In the genomic region with DNA sequence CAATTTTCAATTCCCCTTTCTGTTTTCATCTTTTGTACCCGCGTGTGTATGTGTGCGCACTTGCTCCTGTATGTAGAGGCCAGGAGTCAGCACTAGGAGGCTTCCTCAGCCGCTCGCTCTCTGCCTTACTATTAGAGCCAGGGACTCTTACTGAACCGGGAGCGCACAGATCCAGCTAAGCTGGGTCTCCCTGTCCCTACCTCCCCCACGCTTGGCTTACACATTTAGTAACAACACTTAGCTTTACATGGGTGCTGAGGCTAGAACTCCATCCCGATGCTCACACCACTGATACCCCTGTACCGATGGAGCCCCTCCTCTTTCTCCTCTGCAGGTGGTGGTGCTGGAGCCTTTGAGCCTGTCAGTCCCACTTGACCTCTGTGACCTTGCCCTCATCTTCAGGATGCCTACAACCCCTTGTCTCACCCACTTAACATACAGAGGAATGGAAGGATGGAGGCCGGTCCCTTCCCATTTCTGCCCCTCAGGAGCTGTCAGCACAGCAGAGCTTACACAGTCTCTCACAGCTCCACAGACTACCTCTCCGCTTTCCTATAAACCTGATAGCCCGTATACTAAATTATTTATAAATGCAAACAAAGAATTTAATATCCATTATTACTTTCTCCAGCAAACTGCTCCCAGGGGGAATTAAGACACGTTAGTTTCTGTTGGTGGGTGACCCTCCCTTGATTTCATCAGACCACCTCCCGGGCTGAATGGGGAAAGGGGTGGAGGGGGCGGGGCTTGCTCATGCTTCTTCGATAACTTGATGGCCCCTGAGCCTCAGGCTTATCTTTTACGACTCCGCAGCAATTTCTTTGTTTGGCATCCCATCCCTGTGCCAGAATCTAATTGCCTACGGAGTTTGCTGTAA, we compare ENCODE assay signal across 10 mouse cellular contexts. TPM values are rescaled to one million over a fixed set of nuclear protein-coding genes. Genes with fewer than 3 reads are reported as not detected.
A peak's percentile ranks its signal among the peaks of the same experiment; 100 is the strongest.
DNase-seq lines count a peak whose midpoint lies in the region; ATAC-seq and TF ChIP-seq lines count a peak whose summit lies in the region.
"Had no signal": no experiment of that assay in that cellular context is flagged by ENCODE, and none has a peak within 500 bp of the region (broad histone marks: within the 10 kb centered on the region; RNA-seq: fewer than 3 reads in every experiment).

No protein-coding gene starts in this region.

- DNase-seq in kidney, adult 2 months: no peak
- no peak for DNase-seq in forebrain, embryonic 10.5 days (ENCODE audit: extremely low spot score, low spot score)
- DNase-seq in limb, embryonic 10.5 days (ENCODE audit: low spot score): no peak
- no peak for DNase-seq in cerebellum, adult 9-11 months
- no peak for DNase-seq in frontal cortex, postnatal 10 days (ENCODE audit: low spot score in 2 of 2)
- no peak for DNase-seq in retina, embryonic 14.5 days (ENCODE audit: low spot score)

- TF ChIP-seq CTCF in kidney, adult 2 months (conservative IDR thresholded peaks at IDR 0.05; ENCODE audit: insufficient read depth, insufficient read length, low read depth, low read length): no peak

- WGBS in kidney, embryonic 15.5 days: 39% methylated on average over 20 of the region's 20 CpGs
- WGBS in kidney, adult 2 months: 41% methylated on average over 20 of the region's 20 CpGs
- WGBS in forebrain, embryonic 10.5 days: 38% methylated on average over 20 of the region's 20 CpGs
- WGBS in limb, embryonic 10.5 days: 41% methylated on average over 20 of the region's 20 CpGs
- 35% methylated on average over 20 of the region's 20 CpGs for WGBS in neural tube, embryonic 14.5 days

- H3K4me1 ChIP-seq in kidney, embryonic 15.5 days: peaks cover 11% of the 10 kb centered on the region
- H3K4me1 ChIP-seq in kidney, adult 2 months (ENCODE audit: control insufficient read depth, insufficient read depth, low read length): no peaks in the 10 kb centered on the region
- H3K4me1 ChIP-seq in forebrain, embryonic 10.5 days: peaks cover 14% of the 10 kb centered on the region
- peaks cover 7% of the 10 kb centered on the region for H3K4me1 ChIP-seq in limb, embryonic 10.5 days
- no peaks in the 10 kb centered on the region; the same call in 1 of the 2 replicates for H3K4me1 ChIP-seq in neural tube, embryonic 14.5 days (ENCODE audit: control insufficient read depth, insufficient read depth, low read length)

- peaks cover 14% of the 10 kb centered on the region for H3K27me3 ChIP-seq in kidney, embryonic 15.5 days
- no peaks in the 10 kb centered on the region for H3K27me3 ChIP-seq in kidney, adult 2 months (replicated peaks; ENCODE audit: control insufficient read depth, insufficient read depth, low read length)
- H3K27me3 ChIP-seq in forebrain, embryonic 10.5 days (ENCODE audit: poor library complexity, severe bottlenecking): peaks cover 6% of the 10 kb centered on the region; the same call in 1 of the 2 replicates
- 0 out of 2 replicates have a peak, but pooled peaks cover 6% of the 10 kb centered on the region for H3K27me3 ChIP-seq in limb, embryonic 10.5 days (ENCODE audit: low read depth, poor library complexity, severe bottlenecking)
- H3K27me3 ChIP-seq in neural tube, embryonic 14.5 days (ENCODE audit: control insufficient read depth, insufficient read depth, low read length): no peaks in the 10 kb centered on the region

- peak overlapping the region; percentile 28 for H3K4me3 ChIP-seq in kidney, embryonic 15.5 days (replicated peaks)
- no peak overlapping the region for H3K4me3 ChIP-seq in kidney, adult 2 months (ENCODE audit: insufficient read depth, low read depth, low read length)
- peak overlapping the region; percentile 43 for H3K4me3 ChIP-seq in forebrain, embryonic 10.5 days
- H3K4me3 ChIP-seq in limb, embryonic 10.5 days: peak overlapping the region; percentile 37
- H3K4me3 ChIP-seq in neural tube, embryonic 14.5 days (ENCODE audit: low read depth, low read length): peak overlapping the region; percentile 10; the same call in 1 of the 2 replicates

- H3K9ac ChIP-seq in kidney, embryonic 15.5 days: no peak overlapping the region
- H3K9ac ChIP-seq in neural tube, embryonic 14.5 days (replicated peaks; ENCODE audit: low read depth, low read length): no peak overlapping the region

- no peak for TF ChIP-seq POLR2A in kidney, adult 2 months (IDR thresholded peaks at IDR 0.05; ENCODE audit: low read depth, low read length)

- H3K36me3 ChIP-seq in kidney, embryonic 15.5 days: no peaks in the 10 kb centered on the region
- no peaks in the 10 kb centered on the region for H3K36me3 ChIP-seq in kidney, adult 2 months (ENCODE audit: control insufficient read depth, insufficient read depth, low read length)
- H3K36me3 ChIP-seq in forebrain, embryonic 10.5 days (replicated peaks): no peaks in the 10 kb centered on the region
- no peaks in the 10 kb centered on the region for H3K36me3 ChIP-seq in limb, embryonic 10.5 days
- H3K36me3 ChIP-seq in neural tube, embryonic 14.5 days (ENCODE audit: control insufficient read depth, insufficient read depth, low read length): no peaks in the 10 kb centered on the region
- H3K36me3 ChIP-seq: G1E had no signal

- ATAC-seq in kidney, embryonic 15.5 days (replicated peaks; ENCODE audit: low FRiP score): no peak
- peak; percentile 77 for ATAC-seq in neural tube, embryonic 14.5 days (ENCODE audit: low read depth)

- H3K27ac ChIP-seq in kidney, embryonic 15.5 days: no peak overlapping the region
- no peak overlapping the region for H3K27ac ChIP-seq in kidney, adult 2 months (ENCODE audit: insufficient read depth, low read depth, low read length)
- H3K27ac ChIP-seq in forebrain, embryonic 10.5 days: no peak overlapping the region
- no peak overlapping the region for H3K27ac ChIP-seq in limb, embryonic 10.5 days
- H3K27ac ChIP-seq in neural tube, embryonic 14.5 days (ENCODE audit: low read depth, low read length): peak overlapping the region; percentile 7

- no peaks in the 10 kb centered on the region for H3K9me3 ChIP-seq in kidney, embryonic 15.5 days (replicated peaks)
- no peaks in the 10 kb centered on the region for H3K9me3 ChIP-seq in forebrain, embryonic 10.5 days
- no peaks in the 10 kb centered on the region for H3K9me3 ChIP-seq in limb, embryonic 10.5 days (replicated peaks)
- no peaks in the 10 kb centered on the region for H3K9me3 ChIP-seq in neural tube, embryonic 14.5 days (ENCODE audit: control insufficient read depth, low read length)

- peak overlapping the region; percentile 56 for H3K4me2 ChIP-seq in kidney, embryonic 15.5 days
- H3K4me2 ChIP-seq in neural tube, embryonic 14.5 days (ENCODE audit: low read depth, low read length): peak overlapping the region; percentile 51

RNA-seq across cellular contexts. Expression of gene Otud3, which starts 7.7 kb away (rescaled TPM):
- polyA plus RNA-seq in kidney, embryonic 15.5 days (2015; fragmentation: Nextera tagmentation; extraction: Ambion mirVana): 2.5 and 3.5 TPM in 2 replicates
- 8.3 and 8.4 TPM in 2 replicates for polyA plus RNA-seq in kidney, adult 2 months (2012; rRNA removed)
- polyA plus RNA-seq in forebrain, embryonic 10.5 days (2016; fragmentation: Nextera tagmentation; extraction: Ambion mirVana): 3.5 TPM in 2 replicates
- polyA plus RNA-seq in limb, embryonic 10.5 days (2016; fragmentation: Nextera tagmentation; extraction: Ambion mirVana): 3.8 and 4.5 TPM in 2 replicates
- 2.6 and 3.3 TPM in 2 replicates for polyA plus RNA-seq in neural tube, embryonic 14.5 days (2014; fragmentation: Nextera tagmentation; extraction: Ambion mirVana)

RNA-seq across cellular contexts. Expression of gene Pla2g2e, which starts 43.8 kb away (rescaled TPM):
- polyA plus RNA-seq in kidney, embryonic 15.5 days (2015; fragmentation: Nextera tagmentation; extraction: Ambion mirVana): 0.30 and 0.48 TPM in 2 replicates
- polyA plus RNA-seq in kidney, adult 2 months (2012; rRNA removed): 0.11 TPM in 1 of 2 replicates, not detected in the other
- not detected in 2 replicates for polyA plus RNA-seq in forebrain, embryonic 10.5 days (2016; fragmentation: Nextera tagmentation; extraction: Ambion mirVana)
- polyA plus RNA-seq in limb, embryonic 10.5 days (2016; fragmentation: Nextera tagmentation; extraction: Ambion mirVana): 0.20 TPM in 1 of 2 replicates, not detected in the other
- not detected in 2 replicates for polyA plus RNA-seq in neural tube, embryonic 14.5 days (2014; fragmentation: Nextera tagmentation; extraction: Ambion mirVana)
- polyA plus RNA-seq: brain, embryonic 14.5 days had no signal

RNA-seq across cellular contexts. Expression of gene Rnf186, which starts 45.4 kb away (rescaled TPM):
- 6.3 and 8.2 TPM in 2 replicates for polyA plus RNA-seq in kidney, embryonic 15.5 days (2015; fragmentation: Nextera tagmentation; extraction: Ambion mirVana)
- polyA plus RNA-seq in kidney, adult 2 months (2012; rRNA removed): 126 and 171 TPM in 2 replicates
- not detected in 2 replicates for polyA plus RNA-seq in forebrain, embryonic 10.5 days (2016; fragmentation: Nextera tagmentation; extraction: Ambion mirVana)
- polyA plus RNA-seq in limb, embryonic 10.5 days (2016; fragmentation: Nextera tagmentation; extraction: Ambion mirVana): not detected in 2 replicates
- not detected in 2 replicates for polyA plus RNA-seq in neural tube, embryonic 14.5 days (2014; fragmentation: Nextera tagmentation; extraction: Ambion mirVana)
- polyA plus RNA-seq: brain, embryonic 14.5 days; G1E had no signal

RNA-seq across cellular contexts. Expression of gene Gm13030, which starts 47.7 kb away (rescaled TPM):
- polyA plus RNA-seq in kidney, embryonic 15.5 days (2015; fragmentation: Nextera tagmentation; extraction: Ambion mirVana): not detected in 2 replicates
- polyA plus RNA-seq in kidney, adult 2 months (2012; rRNA removed): not detected in 2 replicates
- polyA plus RNA-seq in forebrain, embryonic 10.5 days (2016; fragmentation: Nextera tagmentation; extraction: Ambion mirVana): not detected in 2 replicates
- polyA plus RNA-seq in limb, embryonic 10.5 days (2016; fragmentation: Nextera tagmentation; extraction: Ambion mirVana): not detected in 2 replicates
- not detected in 2 replicates for polyA plus RNA-seq in neural tube, embryonic 14.5 days (2014; fragmentation: Nextera tagmentation; extraction: Ambion mirVana)
- polyA plus RNA-seq: brain, embryonic 14.5 days; G1E had no signal

RNA-seq across cellular contexts. Expression of gene Tmco4, which starts 51.2 kb away (rescaled TPM):
- 5.6 and 6.1 TPM in 2 replicates for polyA plus RNA-seq in kidney, embryonic 15.5 days (2015; fragmentation: Nextera tagmentation; extraction: Ambion mirVana)
- 19.6 and 22.4 TPM in 2 replicates for polyA plus RNA-seq in kidney, adult 2 months (2012; rRNA removed)
- polyA plus RNA-seq in forebrain, embryonic 10.5 days (2016; fragmentation: Nextera tagmentation; extraction: Ambion mirVana): 0.90 and 1.0 TPM in 2 replicates
- polyA plus RNA-seq in limb, embryonic 10.5 days (2016; fragmentation: Nextera tagmentation; extraction: Ambion mirVana): 1.4 and 1.9 TPM in 2 replicates
- polyA plus RNA-seq in neural tube, embryonic 14.5 days (2014; fragmentation: Nextera tagmentation; extraction: Ambion mirVana): 1.1 TPM in 2 replicates

Comparison
In these comparisons a context has a peak if more than half of its experiments do, and no peak if none do; other contexts are left out.
1. RNA of gene Rnf186, which starts 45.4 kb away (polyA plus RNA-seq): 126 to 171 TPM in kidney, adult 2 months; 6.3 to 8.2 TPM in kidney, embryonic 15.5 days, not detected in forebrain, embryonic 10.5 days, not detected in limb, embryonic 10.5 days and not detected in neural tube, embryonic 14.5 days; every median in the first group is over 10 times any median in the second.